Mouse (Mus musculus) intestine, embryonic 15.5 days (tissue): ENCODE results near the gene Tulp1. TPM values are rescaled to one million over a fixed set of nuclear protein-coding genes. Genes with fewer than 3 reads are reported as not detected.

Experiments used
- ATAC-seq: fragments of 200-750 bp; cut with Nextera tagmentation; 2 replicates; pipeline ENCODE4 v1.8.0; 2017; ENCODE audit warnings: moderate TSS enrichment, moderate library complexity
- H3K27ac ChIP-seq: fragments of 300-500 bp; sonication (generic); 2 replicates; pipeline ENCODE4 v1.5.1; 2015; ENCODE audit warnings: mild to moderate bottlenecking, inconsistent platforms
- H3K27me3 ChIP-seq: fragments of 300-500 bp; sonication (generic); replicated peaks from 2 replicates; pipeline ENCODE4 v1.6.1; 2015; ENCODE audit warnings: inconsistent platforms
- H3K36me3 ChIP-seq: fragments of 300-500 bp; sonication (generic); 2 replicates; pipeline ENCODE4 v1.6.1; 2015; ENCODE audit warnings: inconsistent platforms
- H3K4me1 ChIP-seq: fragments of 300-500 bp; sonication (generic); replicated peaks from 2 replicates; pipeline ENCODE4 v1.6.1; 2015; ENCODE audit warnings: inconsistent platforms
- H3K4me2 ChIP-seq: fragments of 300-500 bp; sonication (generic); replicated peaks from 2 replicates; pipeline ENCODE4 v1.6.1; 2015; ENCODE audit warnings: mild to moderate bottlenecking, inconsistent platforms
- H3K4me3 ChIP-seq: fragments of 300-500 bp; sonication (generic); replicated peaks from 2 replicates; pipeline ENCODE4 v1.5.1; 2015; ENCODE audit warnings: inconsistent platforms
- H3K9ac ChIP-seq: fragments of 300-500 bp; sonication (generic); 2 replicates; pipeline ENCODE4 v1.6.1; 2015; ENCODE audit warnings: inconsistent platforms
- H3K9me3 ChIP-seq: fragments of 300-500 bp; sonication (generic); 2 replicates; pipeline ENCODE4 v1.6.1; 2016; ENCODE audit warnings: inconsistent platforms
- whole genome bisulfite sequencing: fragments of 180-500 bp; shearing (Covaris S2); methylation state at CpG from one replicate; pipeline ENCODE4 v1.1.7; 2015; 5-methylcytosine and 5-hydroxymethylcytosine counted together
- polyA plus RNA-seq: library from polyadenylated mRNA; unstranded; fragments of >200 nt; fragmentation: Nextera tagmentation; extraction: Ambion mirVana; gene quantifications from 2 replicates; pipeline ENCODE4 v1.2.1, GENCODE M21; 2015

Tulp1 gene
- polyA plus RNA-seq, 1 experiment from 2014 or later, result 3.6 TPM

DNA sequence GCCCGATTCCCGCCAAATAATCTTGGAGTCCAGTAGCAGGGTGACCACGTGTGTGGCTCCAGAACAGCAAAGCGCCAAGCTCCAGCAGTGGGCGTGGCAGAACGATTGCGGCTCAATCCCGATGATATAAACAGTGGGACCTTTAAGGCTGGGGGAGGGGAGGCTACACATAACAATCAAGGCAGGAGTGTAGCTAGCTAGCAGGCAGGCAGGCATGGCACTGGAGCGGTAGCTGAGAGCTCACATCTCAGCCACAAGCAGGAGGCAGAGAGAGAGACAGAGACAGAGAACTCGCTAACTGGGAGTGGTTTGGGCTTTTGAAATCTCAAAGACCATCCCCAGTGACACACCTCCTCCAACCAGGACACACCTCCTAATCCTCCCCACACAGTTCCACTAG lies 59.9 kb downstream of the Tulp1 start:
- Histone ChIP-seq H3K27ac (no peak overlapping the region), H3K4me3 (no peak overlapping the region), H3K4me1 (peaks cover 12% of the 10 kb centered on the region; the same call in 1 of the 2 replicates), H3K36me3 (no peaks in the 10 kb centered on the region), H3K27me3 (no peaks in the 10 kb centered on the region), H3K9me3 (no peaks in the 10 kb centered on the region), H3K4me2 (no peak overlapping the region), H3K9ac (no peak overlapping the region)
- no peak for ATAC-seq
- WGBS, result 39% methylated on average over 10 of the region's 10 CpGs

Other genes with a start within 250 kb of the Tulp1 start
- 2.0 and 2.5 TPM in 2 replicates for gene Scube3, start 223.1 kb downstream of the Tulp1 start, polyA plus RNA-seq
- gene Zfp523, start 188.1 kb downstream of the Tulp1 start, polyA plus RNA-seq, result 25.7 and 28.1 TPM in 2 replicates
- gene Def6, start 157.4 kb downstream of the Tulp1 start, polyA plus RNA-seq, result 3.4 and 4.3 TPM in 2 replicates
- gene Ppard, start 132.5 kb downstream of the Tulp1 start, polyA plus RNA-seq, result 1.8 and 1.9 TPM in 2 replicates
- gene Fance, start 51.7 kb downstream of the Tulp1 start, polyA plus RNA-seq, result 22.7 and 29.8 TPM in 2 replicates
- gene Rpl10a, start 36.8 kb downstream of the Tulp1 start, polyA plus RNA-seq, result 639 and 690 TPM in 2 replicates
- gene Tead3, start 14.4 kb downstream of the Tulp1 start, polyA plus RNA-seq, result 8.9 and 10.0 TPM in 2 replicates
- gene Fkbp5, start 152.3 kb upstream of the Tulp1 start, polyA plus RNA-seq, result 25.9 and 26.6 TPM in 2 replicates
- gene Armc12, start 165.6 kb upstream of the Tulp1 start, polyA plus RNA-seq, result not detected in 2 replicates
- not detected in 2 replicates for gene Clpsl2, start 184.2 kb upstream of the Tulp1 start, polyA plus RNA-seq
- 958 and 2,971 TPM in 2 replicates for gene Clps, start 195.5 kb upstream of the Tulp1 start, polyA plus RNA-seq
- 1.3 and 1.8 TPM in 2 replicates for gene Lhfpl5, start 210.4 kb upstream of the Tulp1 start, polyA plus RNA-seq